Mouse (Mus musculus): ENCODE measurements around the gene Ptprd. TPM values are rescaled to one million over a fixed set of nuclear protein-coding genes. Genes with fewer than 3 reads are reported as not detected.
"Not testable (repeated sequence)": the region's sequence is repeated elsewhere in the genome, so short reads cannot be mapped to it uniquely, and the experiment has no call there.

Ptprd gene
- polyA plus RNA-seq, 1 experiment from 2014 or later = 161 TPM

GRCm38 (mm10) chr4:76091845-76092244, 2119.9 kb downstream of the Ptprd start:
- Histone ChIP-seq H3K36me3 (ENCODE audit: control insufficient read depth, insufficient read depth) (no peaks in the 10 kb centered on the region), H3K27ac (ENCODE audit: low read length) (no peak overlapping the region), H3K9me3 (ENCODE audit: control insufficient read depth, low read length) (no peaks in the 10 kb centered on the region), H3K9ac (replicated peaks; ENCODE audit: low read depth, low read length) (no peak overlapping the region), H3K27me3 (replicated peaks; ENCODE audit: control insufficient read depth, insufficient read depth, low read length) (no peaks in the 10 kb centered on the region), H3K4me1 (replicated peaks; ENCODE audit: control insufficient read depth, insufficient read depth, low read length) (no peaks in the 10 kb centered on the region), H3K4me3 (replicated peaks; ENCODE audit: low read length) (no peak overlapping the region), H3K4me2 (ENCODE audit: low read length) (no peak overlapping the region)
- WGBS = 92% methylated on average over 4 of the region's 4 CpGs
- no peak for ATAC-seq

GRCm38 (mm10) chr4:76089866-76090265, 2121.9 kb downstream of the Ptprd start:
- no peak overlapping the region for H3K27ac ChIP-seq (ENCODE audit: low read length)
- H3K36me3 ChIP-seq (ENCODE audit: control insufficient read depth, insufficient read depth) = peaks cover 4% of the 10 kb centered on the region; the same call in 1 of the 2 replicates
- H3K27me3 ChIP-seq (replicated peaks; ENCODE audit: control insufficient read depth, insufficient read depth, low read length) = no peaks in the 10 kb centered on the region
- ATAC-seq = no peak
- no peak overlapping the region for H3K4me3 ChIP-seq (replicated peaks; ENCODE audit: low read length)
- no peak overlapping the region for H3K9ac ChIP-seq (replicated peaks; ENCODE audit: low read depth, low read length)
- H3K4me1 ChIP-seq (replicated peaks; ENCODE audit: control insufficient read depth, insufficient read depth, low read length) = no peaks in the 10 kb centered on the region
- no peak overlapping the region for H3K4me2 ChIP-seq (ENCODE audit: low read length)
- no peaks in the 10 kb centered on the region for H3K9me3 ChIP-seq (ENCODE audit: control insufficient read depth, low read length)

GRCm38 (mm10) chr4:76076051-76076450, 2135.7 kb downstream of the Ptprd start:
- Histone ChIP-seq H3K4me2 (ENCODE audit: low read length) (no peak overlapping the region), H3K27me3 (replicated peaks; ENCODE audit: control insufficient read depth, insufficient read depth, low read length) (no peaks in the 10 kb centered on the region), H3K4me3 (replicated peaks; ENCODE audit: low read length) (no peak overlapping the region), H3K4me1 (replicated peaks; ENCODE audit: control insufficient read depth, insufficient read depth, low read length) (no peaks in the 10 kb centered on the region), H3K36me3 (ENCODE audit: control insufficient read depth, insufficient read depth) (no peaks in the 10 kb centered on the region), H3K9me3 (ENCODE audit: control insufficient read depth, low read length) (no peaks in the 10 kb centered on the region), H3K27ac (ENCODE audit: low read length) (no peak overlapping the region), H3K9ac (replicated peaks; ENCODE audit: low read depth, low read length) (no peak overlapping the region)
- ATAC-seq = no peak
- WGBS = 100% methylated on average over 1 of the region's 1 CpGs

DNA sequence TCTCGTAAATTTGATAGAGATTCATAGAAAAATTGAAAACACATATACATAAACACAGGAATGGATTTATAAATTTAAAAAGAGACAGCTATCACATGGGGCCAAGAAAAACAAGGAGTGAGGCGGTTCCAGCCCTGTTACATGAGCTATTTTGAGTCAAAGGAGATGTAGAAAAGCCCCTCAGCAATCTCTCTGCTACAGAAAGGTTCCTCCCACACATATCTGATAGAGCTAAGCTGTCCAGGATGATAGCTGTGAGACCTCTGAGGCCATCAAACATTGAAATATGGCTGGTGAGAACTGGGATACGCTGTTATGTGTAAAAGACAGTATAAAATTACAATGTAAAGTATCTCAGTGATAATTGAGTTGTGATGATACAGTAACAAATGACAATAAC, 2138.5 kb downstream of the Ptprd start:
- no peaks in the 10 kb centered on the region for H3K27me3 ChIP-seq (replicated peaks; ENCODE audit: control insufficient read depth, insufficient read depth, low read length)
- no peak overlapping the region for H3K4me2 ChIP-seq (ENCODE audit: low read length)
- H3K4me1 ChIP-seq (replicated peaks; ENCODE audit: control insufficient read depth, insufficient read depth, low read length) = no peaks in the 10 kb centered on the region
- no peak overlapping the region for H3K4me3 ChIP-seq (replicated peaks; ENCODE audit: low read length)
- H3K36me3 ChIP-seq (ENCODE audit: control insufficient read depth, insufficient read depth) = no peaks in the 10 kb centered on the region
- H3K27ac ChIP-seq (ENCODE audit: low read length) = no peak overlapping the region
- no peak for ATAC-seq
- 91% methylated on average over 3 of the region's 3 CpGs for WGBS
- no peaks in the 10 kb centered on the region for H3K9me3 ChIP-seq (ENCODE audit: control insufficient read depth, low read length)
- H3K9ac ChIP-seq (replicated peaks; ENCODE audit: low read depth, low read length) = no peak overlapping the region

DNA sequence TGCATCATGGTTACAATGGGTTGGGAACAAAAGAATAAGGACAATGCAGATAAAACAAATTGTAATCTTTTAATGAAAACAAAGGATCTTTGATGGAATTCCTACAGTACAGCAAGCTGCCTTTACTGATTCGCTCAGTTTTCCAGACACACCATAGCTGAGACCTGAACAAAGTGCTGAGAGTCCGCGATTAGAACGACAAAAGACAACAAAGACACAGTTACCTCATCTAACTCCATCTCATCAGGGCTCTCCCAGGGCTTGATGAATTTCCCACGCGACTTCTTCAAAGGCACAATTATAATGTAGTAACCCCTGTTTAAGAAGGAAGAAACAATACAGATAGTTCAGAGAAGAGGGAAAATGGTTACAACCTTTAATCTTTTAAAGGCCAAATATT, 2140.0 kb downstream of the Ptprd start:
- H3K9me3 ChIP-seq (ENCODE audit: control insufficient read depth, low read length) = no peaks in the 10 kb centered on the region
- H3K4me3 ChIP-seq (replicated peaks; ENCODE audit: low read length) = no peak overlapping the region
- no peaks in the 10 kb centered on the region for H3K4me1 ChIP-seq (replicated peaks; ENCODE audit: control insufficient read depth, insufficient read depth, low read length)
- no peak overlapping the region for H3K27ac ChIP-seq (ENCODE audit: low read length)
- H3K36me3 ChIP-seq (ENCODE audit: control insufficient read depth, insufficient read depth) = no peaks in the 10 kb centered on the region
- no peaks in the 10 kb centered on the region for H3K27me3 ChIP-seq (replicated peaks; ENCODE audit: control insufficient read depth, insufficient read depth, low read length)
- no peak overlapping the region for H3K4me2 ChIP-seq (ENCODE audit: low read length)
- no peak for ATAC-seq
- 61% methylated on average over 6 of the region's 6 CpGs for WGBS
- H3K9ac ChIP-seq (replicated peaks; ENCODE audit: low read depth, low read length) = no peak overlapping the region

GRCm38 (mm10) chr4:76056836-76057235, 2154.9 kb downstream of the Ptprd start:
- Histone ChIP-seq H3K9me3 (ENCODE audit: control insufficient read depth, low read length) (no peaks in the 10 kb centered on the region), H3K4me2 (ENCODE audit: low read length) (no peak overlapping the region), H3K36me3 (ENCODE audit: control insufficient read depth, insufficient read depth) (no peaks in the 10 kb centered on the region), H3K4me1 (replicated peaks; ENCODE audit: control insufficient read depth, insufficient read depth, low read length) (no peaks in the 10 kb centered on the region), H3K27ac (ENCODE audit: low read length) (no peak overlapping the region), H3K4me3 (replicated peaks; ENCODE audit: low read length) (no peak overlapping the region), H3K27me3 (replicated peaks; ENCODE audit: control insufficient read depth, insufficient read depth, low read length) (no peaks in the 10 kb centered on the region), H3K9ac (replicated peaks; ENCODE audit: low read depth, low read length) (no peak overlapping the region)
- 88% methylated on average over 2 of the region's 2 CpGs for WGBS
- no peak for ATAC-seq

DNA sequence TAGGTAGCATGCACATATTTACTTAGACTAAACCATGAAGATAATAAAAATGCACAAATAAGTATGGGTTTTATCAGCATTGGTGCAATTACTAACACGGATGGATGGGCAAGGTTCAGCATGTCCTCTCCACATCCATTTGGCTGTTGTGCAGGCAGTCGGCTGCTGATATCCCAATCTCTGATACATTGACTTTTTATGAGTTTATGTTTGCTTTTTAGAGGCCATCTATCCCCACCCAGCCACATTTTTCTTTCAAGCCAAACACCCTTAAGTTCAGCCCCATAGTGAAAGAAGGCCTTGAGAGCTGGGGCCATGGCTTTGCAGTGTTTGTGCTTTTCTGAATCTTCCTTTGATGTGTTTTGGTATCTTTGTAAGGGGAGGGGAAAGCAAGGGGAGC, 2166.1 kb downstream of the Ptprd start:
- Histone ChIP-seq H3K9ac (replicated peaks; ENCODE audit: low read depth, low read length) (no peak overlapping the region), H3K27ac (ENCODE audit: low read length) (no peak overlapping the region), H3K4me3 (replicated peaks; ENCODE audit: low read length) (no peak overlapping the region), H3K27me3 (replicated peaks; ENCODE audit: control insufficient read depth, insufficient read depth, low read length) (no peaks in the 10 kb centered on the region), H3K4me2 (ENCODE audit: low read length) (no peak overlapping the region), H3K4me1 (replicated peaks; ENCODE audit: control insufficient read depth, insufficient read depth, low read length) (no peaks in the 10 kb centered on the region), H3K9me3 (ENCODE audit: control insufficient read depth, low read length) (no peaks in the 10 kb centered on the region), H3K36me3 (ENCODE audit: control insufficient read depth, insufficient read depth) (peaks cover 4% of the 10 kb centered on the region; the same call in 1 of the 2 replicates)
- ATAC-seq = no peak
- 87% methylated on average over 2 of the region's 2 CpGs for WGBS

GRCm38 (mm10) chr4:76044802-76045201, 2167.0 kb downstream of the Ptprd start:
- H3K4me3 ChIP-seq (replicated peaks; ENCODE audit: low read length) = no peak overlapping the region
- ATAC-seq = no peak
- WGBS = 54% methylated on average over 1 of the region's 1 CpGs

DNA sequence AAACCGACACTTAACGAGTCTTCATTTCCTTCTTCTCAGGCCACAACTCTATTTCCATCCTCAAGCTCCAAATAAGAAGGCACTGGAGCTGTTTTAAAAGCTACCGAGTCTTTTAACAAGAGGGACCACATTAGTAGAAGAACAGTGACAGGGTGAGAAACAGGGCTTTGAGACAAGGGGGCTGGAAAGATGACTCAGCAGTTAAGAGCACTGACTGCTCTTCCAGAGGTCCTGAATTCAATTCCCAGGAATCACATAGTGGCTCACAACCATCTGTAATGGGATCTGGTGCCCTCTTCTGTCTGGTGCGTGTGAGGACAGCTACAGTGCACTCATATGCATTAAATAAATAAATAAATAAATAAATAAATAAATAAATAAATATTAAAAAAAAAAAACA, 2174.6 kb downstream of the Ptprd start:
- not testable (repeated sequence) for H3K36me3 ChIP-seq (ENCODE audit: control insufficient read depth, insufficient read depth); H3K27ac ChIP-seq (ENCODE audit: low read length); H3K9ac ChIP-seq (replicated peaks; ENCODE audit: low read depth, low read length); ATAC-seq; H3K4me1 ChIP-seq (replicated peaks; ENCODE audit: control insufficient read depth, insufficient read depth, low read length); H3K4me3 ChIP-seq (replicated peaks; ENCODE audit: low read length); H3K4me2 ChIP-seq (ENCODE audit: low read length); H3K27me3 ChIP-seq (replicated peaks; ENCODE audit: control insufficient read depth, insufficient read depth, low read length); H3K9me3 ChIP-seq (ENCODE audit: control insufficient read depth, low read length)
- WGBS = 66% methylated on average over 4 of the region's 4 CpGs

More at GRCm38 (mm10) chr4:76044802-76045201, 2167.0 kb downstream of the Ptprd start:
- H3K27ac ChIP-seq (ENCODE audit: low read length) = no peak overlapping the region
- H3K4me1 ChIP-seq (replicated peaks; ENCODE audit: control insufficient read depth, insufficient read depth, low read length) = no peaks in the 10 kb centered on the region
- H3K9ac ChIP-seq (replicated peaks; ENCODE audit: low read depth, low read length) = no peak overlapping the region
- H3K9me3 ChIP-seq (ENCODE audit: control insufficient read depth, low read length) = no peaks in the 10 kb centered on the region
- no peaks in the 10 kb centered on the region for H3K27me3 ChIP-seq (replicated peaks; ENCODE audit: control insufficient read depth, insufficient read depth, low read length)
- H3K4me2 ChIP-seq (ENCODE audit: low read length) = no peak overlapping the region
- peaks cover 4% of the 10 kb centered on the region; the same call in 1 of the 2 replicates for H3K36me3 ChIP-seq (ENCODE audit: control insufficient read depth, insufficient read depth)
